ENCODE assay signal across 29 mouse cellular contexts in the genomic region with DNA sequence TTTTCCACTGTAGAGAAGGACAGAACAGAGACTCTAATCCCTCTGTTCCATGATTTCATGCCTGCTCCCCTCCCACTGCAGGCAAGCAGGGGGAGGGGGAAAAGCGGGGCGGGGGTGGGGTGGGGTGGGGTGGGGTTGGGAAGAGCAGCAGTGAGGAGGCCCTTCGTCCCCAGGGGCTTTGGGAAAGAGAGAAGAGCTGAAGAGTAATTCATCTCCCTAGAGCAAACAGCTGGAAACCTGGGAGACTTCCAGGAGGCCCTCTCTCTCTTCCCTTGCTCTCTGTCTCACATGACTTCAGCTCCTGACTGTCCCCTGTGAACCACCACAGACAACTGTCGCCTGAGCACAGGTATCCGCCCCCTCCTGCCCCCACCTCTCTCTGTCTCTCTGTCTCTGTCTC. TPM values are rescaled to one million over a fixed set of nuclear protein-coding genes. Genes with fewer than 3 reads are reported as not detected.
DNase-seq lines count a peak whose midpoint lies in the region; ATAC-seq and TF ChIP-seq lines count a peak whose summit lies in the region.
"Had no signal": no experiment of that assay in that cellular context is flagged by ENCODE, and none has a peak within 500 bp of the region (broad histone marks: within the 10 kb centered on the region; RNA-seq: fewer than 3 reads in every experiment).

No protein-coding gene starts in this region.

- no peaks in the 10 kb centered on the region for H3K27me3 ChIP-seq in heart, embryonic 13.5 days (replicated peaks)
- H3K27me3 ChIP-seq in lung, embryonic 14.5 days (ENCODE audit: insufficient read depth, low read length), result no peaks in the 10 kb centered on the region
- H3K27me3 ChIP-seq in forebrain, embryonic 14.5 days (replicated peaks; ENCODE audit: control insufficient read depth, insufficient read depth, low read length), result no peaks in the 10 kb centered on the region
- H3K27me3 ChIP-seq: heart, embryonic 12.5 days; hindbrain, embryonic 12.5 days; limb, embryonic 12.5 days; midbrain, embryonic 12.5 days; neural tube, embryonic 12.5 days had no signal

- no peaks in the 10 kb centered on the region for H3K9me3 ChIP-seq in heart, embryonic 13.5 days
- no peaks in the 10 kb centered on the region for H3K9me3 ChIP-seq in lung, embryonic 14.5 days (ENCODE audit: low read depth, low read length)
- H3K9me3 ChIP-seq in forebrain, embryonic 14.5 days (replicated peaks; ENCODE audit: control insufficient read depth, low read length), result no peaks in the 10 kb centered on the region
- H3K9me3 ChIP-seq: forebrain, embryonic 10.5 days; hindbrain, embryonic 12.5 days; limb, embryonic 12.5 days; midbrain, embryonic 12.5 days; neural tube, embryonic 12.5 days had no signal

- no peak overlapping the region for H3K4me3 ChIP-seq in heart, embryonic 13.5 days
- no peak overlapping the region for H3K4me3 ChIP-seq in lung, embryonic 14.5 days (ENCODE audit: low read depth, low read length)
- H3K4me3 ChIP-seq in forebrain, embryonic 14.5 days (ENCODE audit: low read depth, low read length), result no peak overlapping the region
- H3K4me3 ChIP-seq: forebrain, embryonic 10.5 days; heart, embryonic 12.5 days; hindbrain, embryonic 12.5 days; limb, embryonic 12.5 days; midbrain, embryonic 12.5 days; neural tube, embryonic 12.5 days had no signal

- no peak for DNase-seq in heart, postnatal 4 days
- DNase-seq in lung, embryonic 14.5 days, result peak; percentile 75
- DNase-seq in lung, postnatal 10 days, result no peak
- DNase-seq in adipocyte (ENCODE audit: low spot score), result peak; percentile 20
- peak; percentile 62 for DNase-seq in skeletal muscle tissue, adult 2 months (ENCODE audit: low read depth, low spot score)
- no peak for DNase-seq in forebrain, embryonic 14.5 days (ENCODE audit: low spot score)
- DNase-seq: cerebellum, adult 11 months; cerebellum, adult 9-11 months; gastrocnemius, postnatal 36 days; kidney, adult 9 months; kidney, postnatal 14 days; layer of hippocampus, postnatal 36 days; liver, postnatal 0 days; right cerebral cortex, postnatal 14 days; spleen, adult 18-20 months; thymus, adult 2 months; thymus, postnatal 4 days had no signal

- no peaks in the 10 kb centered on the region for H3K36me3 ChIP-seq in heart, embryonic 13.5 days
- H3K36me3 ChIP-seq in lung, embryonic 14.5 days (ENCODE audit: insufficient read depth), result no peaks in the 10 kb centered on the region
- no peaks in the 10 kb centered on the region for H3K36me3 ChIP-seq in forebrain, embryonic 14.5 days (ENCODE audit: control insufficient read depth, insufficient read depth, low read length)
- H3K36me3 ChIP-seq: forebrain, embryonic 10.5 days; heart, embryonic 12.5 days; hindbrain, embryonic 12.5 days; limb, embryonic 12.5 days; midbrain, embryonic 12.5 days; neural tube, embryonic 12.5 days had no signal

- 38% methylated on average over 5 of the region's 5 CpGs for WGBS in heart, embryonic 13.5 days
- WGBS in lung, embryonic 14.5 days, result 11% methylated on average over 5 of the region's 5 CpGs
- WGBS in forebrain, embryonic 14.5 days, result 31% methylated on average over 3 of the region's 5 CpGs

- 0 out of 2 replicates have a peak overlapping the region, but pooled peaks have one; percentile 28 for H3K27ac ChIP-seq in heart, embryonic 13.5 days (replicated peaks)
- peak overlapping the region; percentile 63; the same call in 1 of the 2 replicates for H3K27ac ChIP-seq in lung, embryonic 14.5 days (ENCODE audit: low read depth)
- H3K27ac ChIP-seq in forebrain, embryonic 14.5 days (ENCODE audit: low read depth, low read length), result no peak overlapping the region
- H3K27ac ChIP-seq: forebrain, embryonic 10.5 days; hindbrain, embryonic 12.5 days; limb, embryonic 12.5 days; macrophage; midbrain, embryonic 12.5 days; neural tube, embryonic 12.5 days had no signal

- H3K9ac ChIP-seq in heart, embryonic 13.5 days, result no peak overlapping the region; the same call in 1 of the 2 replicates
- no peak overlapping the region for H3K9ac ChIP-seq in lung, embryonic 14.5 days
- no peak overlapping the region for H3K9ac ChIP-seq in forebrain, embryonic 14.5 days (ENCODE audit: low read length)
- H3K9ac ChIP-seq: heart, embryonic 12.5 days; hindbrain, embryonic 12.5 days; limb, embryonic 12.5 days; liver, postnatal 0 days; midbrain, embryonic 12.5 days; neural tube, embryonic 12.5 days had no signal

- H3K4me2 ChIP-seq in heart, embryonic 13.5 days, result peak overlapping the region; percentile 2; the same call in 1 of the 2 replicates
- H3K4me2 ChIP-seq in lung, embryonic 14.5 days, result peak overlapping the region; percentile 3; the same call in 1 of the 2 replicates
- H3K4me2 ChIP-seq in forebrain, embryonic 14.5 days (ENCODE audit: low read length), result no peak overlapping the region
- H3K4me2 ChIP-seq: heart, embryonic 12.5 days; hindbrain, embryonic 12.5 days; limb, embryonic 12.5 days; liver, embryonic 11.5 days; midbrain, embryonic 12.5 days; neural tube, embryonic 12.5 days had no signal

- ATAC-seq in heart, embryonic 13.5 days (ENCODE audit: extremely low read depth, insufficient number of reproducible peaks, low FRiP score, low TSS enrichment), result no peak
- ATAC-seq in lung, embryonic 14.5 days (ENCODE audit: insufficient read depth), result peak; percentile 57
- no peak for ATAC-seq in forebrain, embryonic 14.5 days
- ATAC-seq in megakaryocyte progenitor cell, adult 5-6 weeks (replicated peaks; ENCODE audit: poor library complexity), result no peak
- ATAC-seq: CD4-positive, CD25-positive, alpha-beta regulatory T cell, adult 4 months; liver, postnatal 0 days had no signal

- peaks cover 22% of the 10 kb centered on the region for H3K4me1 ChIP-seq in heart, embryonic 13.5 days
- peaks cover 9% of the 10 kb centered on the region for H3K4me1 ChIP-seq in lung, embryonic 14.5 days (ENCODE audit: insufficient read depth)
- no peaks in the 10 kb centered on the region for H3K4me1 ChIP-seq in forebrain, embryonic 14.5 days (ENCODE audit: control insufficient read depth, insufficient read depth, low read length)
- H3K4me1 ChIP-seq: hindbrain, embryonic 12.5 days had no signal

- TF ChIP-seq CTCF in lung, embryonic 14.5 days (IDR thresholded peaks at IDR 0.05; ENCODE audit: low read depth), result no peak

RNA-seq across cellular contexts. Expression of a gene that starts 35.4 kb away (rescaled TPM):
- polyA plus RNA-seq in heart, embryonic 13.5 days (2015; fragmentation: Nextera tagmentation; extraction: Ambion mirVana), result 15.6 and 19.4 TPM in 2 replicates
- 10 to 100 TPM; 17.3 to 19.1 TPM for total RNA-seq in heart, postnatal 4 days (2021)
- polyA plus RNA-seq in lung, embryonic 14.5 days (2014; fragmentation: Nextera tagmentation; extraction: Ambion mirVana), result 7.9 and 9.3 TPM in 2 replicates
- polyA plus RNA-seq in forebrain, embryonic 14.5 days (2014; fragmentation: Nextera tagmentation; extraction: Ambion mirVana), result 0.34 and 0.49 TPM in 2 replicates
- total RNA-seq in megakaryocyte progenitor cell, adult 5-6 weeks (2015), result not detected in 2 replicates
- not detected in 2 replicates for total RNA-seq in megakaryocyte progenitor cell, adult 5-6 weeks (2017)
- total RNA-seq: common myeloid progenitor, adult 5-6 weeks had no signal
- polyA plus RNA-seq: CD4-positive, CD25-positive, alpha-beta regulatory T cell, adult 4 months; macrophage had no signal

Comparison
In these comparisons a context has a peak if more than half of its experiments do, and no peak if none do; other contexts are left out.
1. DNase-seq: peak in lung, embryonic 14.5 days (single experiment), adipocyte (single experiment) and skeletal muscle tissue, adult 2 months (single experiment); none in heart, postnatal 4 days (single experiment), lung, postnatal 10 days (single experiment) and forebrain, embryonic 14.5 days (single experiment).